Mouse (Mus musculus) cerebellum, adult 2 months (tissue): ENCODE data around the gene Tln1.

ENCODE experiments used
- CTCF ChIP-seq: fragments of 200-500 bp; IDR thresholded peaks from 2 replicates; pipeline ENCODE4 v1.5.1; 2011; ENCODE audit warnings: low read depth, mild to moderate bottlenecking, control low read depth, low read length, moderate library complexity, borderline replicate concordance; ENCODE audit not compliant: insufficient read depth
- POLR2A ChIP-seq: fragments of 200-500 bp; IDR thresholded peaks from 2 replicates; pipeline ENCODE4 v1.6.1; 2011; ENCODE audit warnings: low read length, control low read depth, borderline replicate concordance; ENCODE audit not compliant: insufficient read depth

- TF ChIP-seq CTCF: no peak
- TF ChIP-seq POLR2A: no peak
These were observed 65.9 kb downstream of the Tln1 start for GRCm38 (mm10) chr4:43496587-43496986.
